Comparison of ENCODE assay signal across 8 mouse cellular contexts in the genomic region with DNA sequence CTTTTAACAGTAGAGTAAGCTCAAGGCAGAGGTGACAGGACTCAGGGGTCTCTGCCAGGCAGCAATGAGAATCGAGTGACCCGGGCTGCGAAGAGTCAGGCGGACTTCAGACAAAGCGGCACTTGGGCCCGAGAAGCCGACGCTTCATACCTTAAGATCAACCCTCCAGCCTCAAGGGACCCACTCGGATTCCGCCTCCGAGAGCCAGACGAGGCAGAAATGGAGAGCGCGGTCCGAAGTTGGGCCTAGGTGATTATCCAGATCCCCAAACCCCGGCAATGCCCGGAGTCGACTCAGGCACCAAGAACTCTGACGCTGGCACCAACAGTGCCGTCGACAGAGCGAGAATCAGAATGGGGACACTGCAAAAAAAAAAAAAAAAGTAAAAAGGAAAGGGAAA. TPM values are rescaled to one million over a fixed set of nuclear protein-coding genes. Genes with fewer than 3 reads are reported as not detected.
DNase-seq lines count a peak whose midpoint lies in the region; ATAC-seq lines count a peak whose summit lies in the region.

No protein-coding gene starts in this region.

- H3K27me3 ChIP-seq in heart, embryonic 11.5 days (ENCODE audit: control insufficient read depth, insufficient read depth, low read length) = no peaks in the 10 kb centered on the region
- no peaks in the 10 kb centered on the region for H3K27me3 ChIP-seq in embryonic facial prominence, embryonic 15.5 days
- H3K27me3 ChIP-seq in intestine, embryonic 14.5 days (replicated peaks; ENCODE audit: control insufficient read depth, insufficient read depth, low read length) = no peaks in the 10 kb centered on the region
- no peaks in the 10 kb centered on the region for H3K27me3 ChIP-seq in midbrain, embryonic 15.5 days (replicated peaks)

- intact Hi-C loops in heart, postnatal 10 days (cut with DNase I) = loop anchor here (2.0 kb wide), 1 partner anchor 102 kb away; no protein-coding TSS in a partner anchor

- H3K9me3 ChIP-seq in heart, embryonic 11.5 days (replicated peaks; ENCODE audit: control insufficient read depth, low read length) = no peaks in the 10 kb centered on the region
- no peaks in the 10 kb centered on the region for H3K9me3 ChIP-seq in embryonic facial prominence, embryonic 15.5 days (replicated peaks)
- H3K9me3 ChIP-seq in intestine, embryonic 14.5 days (ENCODE audit: control insufficient read depth, low read length) = no peaks in the 10 kb centered on the region
- no peaks in the 10 kb centered on the region for H3K9me3 ChIP-seq in midbrain, embryonic 15.5 days

- no peak; the same call in 1 of the 2 replicates for ATAC-seq in heart, embryonic 11.5 days (replicated peaks; ENCODE audit: insufficient number of reproducible peaks, low FRiP score, low TSS enrichment)
- ATAC-seq in CD4-positive, CD25-positive, alpha-beta regulatory T cell, adult 4 months = peak; percentile 51
- no peak for ATAC-seq in embryonic facial prominence, embryonic 15.5 days (ENCODE audit: insufficient number of reproducible peaks, low FRiP score, low TSS enrichment, low read depth)
- ATAC-seq in intestine, embryonic 14.5 days (replicated peaks; ENCODE audit: low FRiP score, low TSS enrichment, low read depth) = peak; percentile 13; the same call in 1 of the 2 replicates
- peak; percentile 71 for ATAC-seq in midbrain, embryonic 15.5 days (replicated peaks)

- peak overlapping the region; percentile 96 for H3K9ac ChIP-seq in heart, embryonic 11.5 days (ENCODE audit: low read depth, low read length)
- H3K9ac ChIP-seq in embryonic facial prominence, embryonic 15.5 days = peak overlapping the region; percentile 74
- H3K9ac ChIP-seq in intestine, embryonic 14.5 days (ENCODE audit: low read length) = peak overlapping the region; percentile 71
- H3K9ac ChIP-seq in midbrain, embryonic 15.5 days = peak overlapping the region; percentile 84

- peaks cover 10% of the 10 kb centered on the region for H3K4me1 ChIP-seq in heart, embryonic 11.5 days (ENCODE audit: control insufficient read depth, insufficient read depth, low read length)
- H3K4me1 ChIP-seq in embryonic facial prominence, embryonic 15.5 days = peaks cover 10% of the 10 kb centered on the region
- H3K4me1 ChIP-seq in intestine, embryonic 14.5 days (replicated peaks; ENCODE audit: control insufficient read depth, insufficient read depth, low read length) = peaks cover 8% of the 10 kb centered on the region; the same call in 1 of the 2 replicates
- H3K4me1 ChIP-seq in midbrain, embryonic 15.5 days = peaks cover 18% of the 10 kb centered on the region

- WGBS in heart, embryonic 11.5 days (ENCODE audit: insufficient replicate concordance) = under 1% methylated on average over 22 of the region's 22 CpGs
- whole genome bisulfite sequencing in embryonic facial prominence, embryonic 15.5 days = under 1% methylated on average over 22 of the region's 22 CpGs
- WGBS in intestine, embryonic 14.5 days = under 1% methylated on average over 22 of the region's 22 CpGs
- 0% methylated on average over 22 of the region's 22 CpGs for WGBS in midbrain, embryonic 15.5 days

- H3K4me3 ChIP-seq in heart, embryonic 11.5 days (ENCODE audit: low read depth, low read length) = peak overlapping the region; percentile 80
- peak overlapping the region; percentile 72 for H3K4me3 ChIP-seq in embryonic facial prominence, embryonic 15.5 days (replicated peaks)
- H3K4me3 ChIP-seq in intestine, embryonic 14.5 days (ENCODE audit: low read depth, low read length) = peak overlapping the region; percentile 68
- H3K4me3 ChIP-seq in midbrain, embryonic 15.5 days = peak overlapping the region; percentile 87

- no peak for DNase-seq in heart, postnatal 10 days
- no peak for DNase-seq in intestine, embryonic 14.5 days (ENCODE audit: low spot score)
- no peak for DNase-seq in ovary, adult 18-20 months (ENCODE audit: low spot score)
- no peak for DNase-seq in ovary, postnatal 10 days (ENCODE audit: low spot score)

- H3K36me3 ChIP-seq in heart, embryonic 11.5 days (ENCODE audit: control insufficient read depth, insufficient read depth, low read length) = no peaks in the 10 kb centered on the region; the same call in 1 of the 2 replicates
- H3K36me3 ChIP-seq in embryonic facial prominence, embryonic 15.5 days = peaks cover 12% of the 10 kb centered on the region; the same call in 1 of the 2 replicates
- peaks cover 8% of the 10 kb centered on the region for H3K36me3 ChIP-seq in intestine, embryonic 14.5 days (ENCODE audit: control insufficient read depth, insufficient read depth, low read length)
- H3K36me3 ChIP-seq in midbrain, embryonic 15.5 days (replicated peaks) = peaks cover 5% of the 10 kb centered on the region; the same call in 1 of the 2 replicates

- peak overlapping the region; percentile 87 for H3K4me2 ChIP-seq in heart, embryonic 11.5 days
- H3K4me2 ChIP-seq in embryonic facial prominence, embryonic 15.5 days (replicated peaks) = peak overlapping the region; percentile 68
- peak overlapping the region; percentile 57 for H3K4me2 ChIP-seq in intestine, embryonic 14.5 days (ENCODE audit: low read length)
- peak overlapping the region; percentile 78 for H3K4me2 ChIP-seq in midbrain, embryonic 15.5 days

- peak overlapping the region; percentile 70 for H3K27ac ChIP-seq in heart, embryonic 11.5 days (ENCODE audit: low read depth, low read length)
- peak overlapping the region; percentile 85 for H3K27ac ChIP-seq in embryonic facial prominence, embryonic 15.5 days (replicated peaks)
- H3K27ac ChIP-seq in intestine, embryonic 14.5 days (ENCODE audit: low read depth) = peak overlapping the region; percentile 79
- peak overlapping the region; percentile 88 for H3K27ac ChIP-seq in midbrain, embryonic 15.5 days

RNA-seq across cellular contexts. Expression of a gene that starts 0.3 kb away (rescaled TPM):
- polyA plus RNA-seq in heart, embryonic 11.5 days (2014; fragmentation: Nextera tagmentation; extraction: Ambion mirVana) = 21.0 and 22.2 TPM in 2 replicates
- total RNA-seq in heart, postnatal 10 days (2021) = 10 to 100 TPM; 10.5 to 11.0 TPM
- polyA plus RNA-seq in CD4-positive, CD25-positive, alpha-beta regulatory T cell, adult 4 months (2017; shearing (Covaris generic)) = 10 to 100 TPM; 15.8 to 19.2 TPM
- polyA plus RNA-seq in embryonic facial prominence, embryonic 15.5 days (2015; fragmentation: Nextera tagmentation; extraction: Ambion mirVana) = 23.7 and 24.7 TPM in 2 replicates
- polyA plus RNA-seq in intestine, embryonic 14.5 days (2014; fragmentation: Nextera tagmentation; extraction: Ambion mirVana) = 27.2 and 30.0 TPM in 2 replicates
- 22.2 and 23.4 TPM in 2 replicates for polyA plus RNA-seq in midbrain, embryonic 15.5 days (2015; fragmentation: Nextera tagmentation; extraction: Ambion mirVana)

RNA-seq across cellular contexts. Expression of a gene that starts 56.1 kb away (rescaled TPM):
- polyA plus RNA-seq in heart, embryonic 11.5 days (2014; fragmentation: Nextera tagmentation; extraction: Ambion mirVana) = 5.8 and 6.8 TPM in 2 replicates
- total RNA-seq in heart, postnatal 10 days (2021) = 1 to 10 TPM; 2.4 to 2.9 TPM
- 1 to 10 TPM; 1.4 to 2.9 TPM for polyA plus RNA-seq in CD4-positive, CD25-positive, alpha-beta regulatory T cell, adult 4 months (2017; shearing (Covaris generic))
- 8.1 and 8.3 TPM in 2 replicates for polyA plus RNA-seq in embryonic facial prominence, embryonic 15.5 days (2015; fragmentation: Nextera tagmentation; extraction: Ambion mirVana)
- polyA plus RNA-seq in intestine, embryonic 14.5 days (2014; fragmentation: Nextera tagmentation; extraction: Ambion mirVana) = 11.7 and 13.0 TPM in 2 replicates
- 1.0 and 1.7 TPM in 2 replicates for polyA plus RNA-seq in midbrain, embryonic 15.5 days (2015; fragmentation: Nextera tagmentation; extraction: Ambion mirVana)

Comparison
In these comparisons a context has a peak if more than half of its experiments do, and no peak if none do; other contexts are left out.
1. ATAC-seq: peak in CD4-positive, CD25-positive, alpha-beta regulatory T cell, adult 4 months (single experiment), intestine, embryonic 14.5 days (single experiment) and midbrain, embryonic 15.5 days (single experiment); none in heart, embryonic 11.5 days (single experiment) and embryonic facial prominence, embryonic 15.5 days (single experiment).
2. Peak in every context shown above with its lines, with median percentiles within 50 percentile points of each other: H3K27ac ChIP-seq, H3K4me2 ChIP-seq, H3K4me3 ChIP-seq and H3K9ac ChIP-seq.